Mouse (Mus musculus) naive thymus-derived CD4-positive, alpha-beta T cell, adult 2 months (primary cell): Measurements from ENCODE around the gene Bckdhb.

ENCODE experiments used
- DNase-seq: peaks from one replicate; pipeline ENCODE4 v3.0.0-alpha.2; 2011; ENCODE audit warnings: low read depth

Bckdhb gene

DNA sequence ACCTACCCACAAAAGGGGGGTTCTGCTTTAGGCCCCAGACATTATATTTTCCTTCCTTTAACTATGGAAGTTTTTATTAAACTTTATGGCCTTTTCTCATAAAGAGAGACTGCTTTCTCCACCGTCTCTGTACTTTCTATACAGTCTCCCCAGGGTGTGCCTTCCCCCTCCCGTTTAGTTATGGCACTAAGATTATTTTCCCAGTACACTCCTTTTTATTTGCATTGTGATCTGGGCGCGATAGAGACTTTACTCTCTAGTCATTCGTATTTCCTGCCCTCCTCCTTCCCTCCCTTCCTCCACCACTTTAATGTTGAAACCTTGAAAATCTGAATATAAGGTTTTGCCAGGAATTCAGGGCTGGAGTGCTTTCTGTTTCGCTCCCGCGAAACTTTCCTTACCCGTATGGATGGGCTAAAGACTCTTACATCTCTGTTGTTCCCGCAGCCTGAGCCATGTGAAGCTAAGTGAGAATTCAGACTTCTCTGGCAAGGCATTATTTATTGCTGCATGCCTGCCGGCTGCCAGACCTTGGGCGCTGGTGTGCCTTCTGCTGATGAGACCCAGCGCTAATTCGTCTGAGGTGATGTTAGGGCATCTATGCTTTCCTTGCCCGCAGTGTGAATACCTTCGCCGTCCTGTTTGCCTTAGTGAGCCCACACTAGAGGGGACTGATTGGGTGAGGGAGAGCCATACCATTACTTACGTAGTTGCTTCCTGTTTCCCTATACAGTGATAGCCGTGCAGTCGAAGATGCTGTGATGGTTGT lies 182.3 kb downstream of the Bckdhb start:
- no peak for DNase-seq

DNA sequence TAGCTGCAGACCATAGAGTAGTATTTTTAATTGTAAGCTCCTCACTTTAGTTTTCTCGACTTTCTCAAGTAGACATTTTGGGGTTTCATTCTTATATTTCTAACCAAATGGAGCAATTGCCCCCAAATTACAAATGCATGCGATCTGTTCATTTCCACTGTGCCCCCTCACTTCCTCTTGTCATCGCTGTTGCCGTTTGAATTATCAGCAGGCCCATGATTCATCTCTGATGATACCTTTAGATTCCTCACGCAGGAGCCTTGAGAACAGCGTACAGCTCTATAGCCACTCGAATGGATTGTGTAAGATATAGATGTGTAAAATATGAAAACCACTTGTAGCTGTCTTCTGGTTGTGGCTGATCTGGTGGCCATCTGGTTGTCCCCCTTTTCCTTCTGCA lies 183.6 kb downstream of the Bckdhb start:
- no peak for DNase-seq

DNA sequence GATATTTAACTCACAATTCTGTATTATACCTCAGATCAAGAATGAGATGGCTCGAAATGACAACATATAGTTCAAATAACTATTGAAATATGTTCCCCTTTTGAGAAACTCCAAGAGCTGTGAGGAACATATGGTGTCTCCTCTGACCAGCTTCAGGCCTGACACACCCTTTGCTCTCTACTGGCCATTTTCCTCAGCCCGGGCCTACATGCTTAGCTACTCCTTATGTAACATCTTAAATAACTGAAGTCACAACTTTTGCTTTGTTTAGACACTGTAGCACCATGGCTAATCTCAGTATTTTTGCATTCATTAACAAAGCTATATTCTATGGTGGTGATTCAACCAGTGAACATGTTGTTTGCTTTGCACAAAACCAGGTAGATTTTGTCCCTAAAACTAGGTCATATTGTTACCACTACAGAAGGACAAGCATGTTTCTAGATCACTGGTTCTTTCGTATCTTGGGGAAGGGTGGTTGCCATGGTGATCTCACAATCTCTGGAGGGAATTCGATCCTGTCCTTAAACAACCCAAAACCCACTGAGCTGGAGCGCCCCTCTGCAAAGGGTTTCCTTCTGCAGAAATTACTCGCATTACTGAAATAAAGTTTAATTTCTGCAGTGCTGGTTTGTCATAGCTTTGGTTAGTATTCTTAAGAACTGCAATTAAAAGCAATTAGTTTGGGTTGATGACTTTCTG lies 185.0 kb downstream of the Bckdhb start:
- DNase-seq = no peak

DNA sequence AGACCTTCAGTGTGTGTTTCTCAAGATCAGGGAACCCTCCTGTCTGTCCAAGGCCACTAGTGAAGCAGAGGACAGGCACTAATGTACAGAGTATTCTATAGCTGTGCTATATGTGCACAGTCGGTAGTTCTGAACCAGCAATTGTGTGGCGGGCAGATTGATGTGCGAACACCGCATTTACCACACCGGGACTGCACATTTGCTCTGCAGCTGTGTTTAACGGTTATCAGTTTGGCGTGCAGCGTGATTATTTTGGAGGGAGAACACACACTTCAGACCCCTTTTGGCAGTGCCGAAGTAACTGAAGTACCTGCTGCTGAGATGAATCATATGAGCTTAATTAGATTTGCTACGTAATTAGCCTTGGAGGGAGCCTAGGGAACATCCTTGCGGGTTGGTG lies 185.7 kb downstream of the Bckdhb start:
- no peak for DNase-seq

DNA sequence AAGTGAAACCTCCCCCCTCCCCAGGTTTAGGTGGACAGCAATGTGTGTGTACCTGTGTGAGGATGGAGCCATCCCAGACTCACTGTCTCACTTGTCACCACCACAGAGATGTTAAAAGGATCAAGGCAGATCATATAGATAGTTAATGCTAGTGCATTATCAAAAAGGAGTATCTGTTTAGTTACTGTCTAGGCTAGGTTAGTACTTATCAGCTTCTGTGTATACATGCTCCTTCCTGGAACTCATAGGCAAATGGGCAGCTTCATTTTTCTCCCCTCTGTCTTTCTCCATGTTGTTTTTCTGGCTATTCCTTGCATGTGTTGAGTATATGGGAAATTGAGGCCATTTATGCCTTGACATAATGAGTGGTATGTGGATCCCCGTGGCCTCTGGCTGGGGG lies 187.4 kb downstream of the Bckdhb start:
- no peak for DNase-seq

DNA sequence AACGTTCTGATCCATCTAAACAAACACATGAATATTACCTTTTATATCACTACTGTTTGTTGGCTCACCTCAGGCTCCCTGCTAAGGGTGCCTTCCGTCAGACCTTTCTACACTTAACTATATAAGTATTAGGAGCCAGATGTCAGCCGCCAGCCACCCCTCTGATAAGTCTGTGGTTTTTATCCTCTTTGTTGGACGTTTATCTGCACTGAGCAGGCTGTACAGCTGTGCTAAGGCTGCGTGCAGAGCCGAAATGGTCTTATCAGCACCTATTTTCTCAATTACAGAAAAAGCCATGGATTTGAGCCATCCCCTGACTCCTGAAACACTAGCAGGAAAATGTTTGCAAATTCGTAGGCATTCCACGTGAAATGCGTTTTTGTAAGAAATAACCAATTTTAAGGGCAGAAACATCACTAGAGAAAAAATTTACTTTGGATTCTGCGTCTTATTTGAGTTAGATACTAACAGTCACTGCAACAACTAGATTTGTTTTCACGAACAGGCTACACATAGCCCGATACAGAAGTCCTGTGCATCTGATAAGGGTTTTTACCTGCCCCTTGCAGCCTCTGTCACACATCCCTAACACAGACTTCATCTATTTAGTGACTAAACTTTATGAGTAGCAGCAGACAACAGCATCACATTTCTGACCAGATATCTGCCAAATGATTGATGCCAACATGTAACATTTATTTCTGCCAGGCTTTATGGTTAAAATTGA lies 188.1 kb downstream of the Bckdhb start:
- DNase-seq = no peak

DNA sequence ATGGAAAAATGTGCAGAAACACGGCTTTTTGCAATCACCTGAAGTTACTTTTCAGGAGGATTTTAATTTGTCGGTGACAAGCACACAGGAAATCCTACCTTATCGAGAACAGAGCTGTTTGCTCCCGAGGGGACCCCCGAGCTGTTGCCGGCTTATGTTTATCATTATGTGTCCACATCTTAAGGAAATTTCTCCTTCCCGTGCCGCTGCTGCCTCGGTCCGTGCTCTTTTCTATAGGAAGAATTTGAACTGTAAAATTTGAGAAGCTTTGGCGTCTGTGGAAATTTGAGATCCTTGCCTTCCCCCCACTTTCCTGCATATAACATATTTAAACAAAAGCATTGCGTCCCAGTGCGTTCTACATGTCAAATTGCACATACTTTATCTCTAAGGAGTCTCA lies 189.3 kb downstream of the Bckdhb start:
- DNase-seq = no peak

DNA sequence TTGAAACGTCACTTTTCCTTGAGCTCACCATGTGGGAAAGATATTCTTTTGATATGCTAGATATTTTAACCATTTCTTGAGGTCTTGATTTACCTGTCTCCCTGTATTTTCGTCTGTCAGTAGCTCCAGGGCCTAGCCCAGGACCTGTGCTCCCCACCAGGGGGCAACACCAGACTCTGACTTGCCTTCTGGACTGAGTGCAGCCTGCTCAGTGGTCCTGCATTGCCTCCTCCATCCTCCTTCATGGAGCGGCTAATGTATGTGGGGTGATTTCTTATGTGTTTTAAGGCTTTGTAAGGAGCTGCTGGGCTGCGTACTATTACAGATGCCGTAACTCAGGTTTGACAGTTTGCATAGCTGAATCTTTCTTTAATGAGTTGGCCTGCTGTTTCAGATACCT lies 192.4 kb downstream of the Bckdhb start:
- no peak for DNase-seq

DNA sequence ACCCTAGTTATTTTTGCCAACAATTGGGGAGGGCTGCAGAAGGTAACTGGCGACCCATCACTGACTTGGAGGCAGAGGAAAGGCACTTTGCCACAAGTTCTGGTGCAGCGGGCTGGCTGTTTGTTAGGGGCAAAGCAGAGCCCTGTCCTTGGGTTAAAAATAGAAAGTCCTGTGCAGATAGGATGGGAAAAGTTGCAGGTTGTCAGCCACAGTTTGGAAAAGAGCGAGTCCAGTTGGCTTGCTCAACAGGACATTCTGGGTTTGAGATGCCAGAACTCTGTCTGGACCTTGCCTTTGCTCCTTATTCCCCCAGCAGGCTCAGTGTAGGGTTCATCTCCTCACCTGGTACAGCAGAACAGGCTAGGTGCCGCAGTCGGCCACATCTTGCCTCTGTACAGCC lies 200.1 kb downstream of the Bckdhb start:
- DNase-seq = no peak

DNA sequence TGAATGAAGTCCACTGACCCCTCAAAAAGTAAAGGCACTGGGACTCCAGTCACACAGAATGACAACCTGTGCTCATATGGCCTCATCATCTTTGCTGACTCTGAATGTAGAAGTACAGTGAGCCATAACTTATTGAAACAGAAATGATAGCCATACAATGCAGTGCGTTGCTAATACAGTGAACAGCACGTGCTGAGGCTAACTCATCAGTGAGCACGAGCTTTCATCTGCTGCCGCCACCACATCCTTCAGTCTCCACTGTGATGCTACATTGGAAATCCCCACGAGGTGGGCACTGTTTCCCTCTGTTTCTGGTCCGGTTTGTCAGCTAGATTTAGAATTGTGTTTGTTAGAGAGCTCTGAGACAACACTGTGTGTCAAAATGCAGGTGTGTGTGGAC lies 205.4 kb downstream of the Bckdhb start:
- no peak for DNase-seq

DNA sequence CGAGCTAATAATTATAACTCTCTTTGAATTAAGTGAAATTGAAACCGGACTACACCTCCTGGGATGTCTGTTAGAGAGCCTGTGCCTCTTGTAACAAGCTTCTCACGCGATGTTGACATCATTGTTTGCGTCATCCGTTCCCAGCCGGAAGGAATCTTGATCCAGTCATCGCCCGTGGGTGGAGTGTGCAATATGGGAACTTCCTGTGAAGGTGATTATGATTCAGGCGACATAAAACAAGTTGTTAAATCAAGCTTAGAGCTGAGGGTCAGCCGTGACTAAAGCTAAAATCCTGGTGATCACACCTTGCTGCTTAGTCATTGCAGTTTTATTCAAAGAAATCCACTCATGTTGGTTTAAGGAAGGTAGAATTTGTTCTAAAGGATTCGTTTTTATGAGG lies 210.1 kb downstream of the Bckdhb start:
- DNase-seq = no peak

DNA sequence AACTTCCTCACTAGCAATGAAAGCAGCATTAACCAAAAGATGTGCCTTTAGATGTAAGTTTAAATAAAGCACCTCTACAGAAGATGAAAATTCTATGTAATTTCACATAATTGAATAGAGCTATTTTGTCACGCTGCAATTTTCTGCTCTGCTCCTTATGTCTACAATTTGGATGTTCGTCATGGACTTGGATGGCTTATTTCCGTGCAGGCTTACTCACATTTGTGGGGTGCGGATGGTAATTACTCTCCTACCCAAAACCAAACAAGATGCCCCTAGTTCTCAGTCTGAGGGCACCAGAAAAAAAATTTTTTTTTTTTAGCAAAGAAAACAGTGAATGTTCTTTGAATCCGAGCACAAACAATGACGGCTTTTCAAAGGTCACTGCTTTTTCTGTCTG lies 212.2 kb downstream of the Bckdhb start:
- no peak for DNase-seq

DNA sequence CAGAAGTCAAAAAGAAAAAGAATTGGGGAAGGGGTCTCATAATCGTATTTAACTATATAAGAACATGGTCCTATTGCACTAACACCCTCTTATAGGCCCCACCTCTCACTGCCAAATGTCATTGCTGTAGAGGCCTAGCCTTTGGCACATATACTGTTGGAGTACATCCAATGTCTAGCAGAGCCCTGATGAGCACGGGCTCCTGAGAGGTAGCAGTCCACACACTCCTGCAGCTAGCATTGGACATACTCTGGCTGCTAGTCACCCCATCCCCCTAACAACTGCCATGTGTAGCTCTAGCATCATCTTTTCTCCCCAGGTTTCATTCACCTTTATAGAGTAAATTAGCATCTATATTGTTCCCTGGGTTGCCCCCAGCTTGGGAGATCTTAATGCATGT lies 223.2 kb downstream of the Bckdhb start:
- DNase-seq = no peak
